Mouse (Mus musculus) neural tube, embryonic 11.5 days (tissue): ENCODE results near the gene Als2. TPM values are rescaled to one million over a fixed set of nuclear protein-coding genes. Genes with fewer than 3 reads are reported as not detected.

ENCODE experiments used
- ATAC-seq: fragments of 200-750 bp; cut with Nextera tagmentation; 2 replicates; pipeline ENCODE4 v1.8.0; 2017; ENCODE audit warnings: moderate number of reproducible peaks, mild to moderate bottlenecking, moderate TSS enrichment, moderate library complexity; ENCODE audit not compliant: insufficient read depth, low FRiP score, low TSS enrichment
- DNase-seq: peaks from one replicate; pipeline ENCODE4 v3.0.0-alpha.2; 2015; ENCODE audit warnings: low spot score
- H3K27ac ChIP-seq: fragments of 300-500 bp; sonication (generic); 2 replicates; pipeline ENCODE4 v1.5.1; 2014; ENCODE audit warnings: low read depth, mild to moderate bottlenecking, low read length
- H3K27me3 ChIP-seq: fragments of 300-500 bp; sonication (generic); 2 replicates; pipeline ENCODE4 v1.6.1; 2014; ENCODE audit warnings: mild to moderate bottlenecking, low read length, mixed read lengths; ENCODE audit not compliant: control insufficient read depth, insufficient read depth
- H3K36me3 ChIP-seq: fragments of 300-500 bp; sonication (generic); 2 replicates; pipeline ENCODE4 v1.6.1; 2014; ENCODE audit warnings: mild to moderate bottlenecking, low read length, moderate library complexity, mixed read lengths; ENCODE audit not compliant: control insufficient read depth, insufficient read depth
- H3K4me1 ChIP-seq: fragments of 300-500 bp; sonication (generic); 2 replicates; pipeline ENCODE4 v1.6.1; 2014; ENCODE audit warnings: low read length, mixed read lengths; ENCODE audit not compliant: control insufficient read depth, insufficient read depth
- H3K4me2 ChIP-seq: fragments of 300-500 bp; sonication (generic); 2 replicates; pipeline ENCODE4 v1.6.1; 2014; ENCODE audit warnings: low read depth, mild to moderate bottlenecking, moderate library complexity
- H3K4me3 ChIP-seq: fragments of 300-500 bp; sonication (generic); 2 replicates; pipeline ENCODE4 v1.5.1; 2014; ENCODE audit warnings: low read depth, low read length
- H3K9ac ChIP-seq: fragments of 300-500 bp; sonication (generic); 2 replicates; pipeline ENCODE4 v1.6.1; 2014; ENCODE audit warnings: mild to moderate bottlenecking, low read length
- H3K9me3 ChIP-seq: fragments of 300-500 bp; sonication (generic); 2 replicates; pipeline ENCODE4 v1.6.1; 2016; ENCODE audit warnings: low read length; ENCODE audit not compliant: control insufficient read depth
- WGBS: fragments of 180-500 bp; shearing (Covaris S2); extraction: QIAGEN DNeasy Blood & Tissue Kit; methylation state at CpG from one replicate; pipeline ENCODE4 v1.1.7; 2014; 5-methylcytosine and 5-hydroxymethylcytosine counted together
- polyA plus RNA-seq: library from polyadenylated mRNA; unstranded; fragments of >200 nt; fragmentation: Nextera tagmentation; extraction: Ambion mirVana; gene quantifications from 2 replicates; pipeline ENCODE4 v1.2.1, GENCODE M21; 2014

Gene Als2
- 18.6 and 19.0 TPM in 2 replicates for polyA plus RNA-seq

GRCm38 (mm10) chr1:59236856-59237441 lies at the start of gene Als2:
TSS of gene Als2 (minus strand) at chr1:59237231.
- H3K9ac ChIP-seq: peak within 1 kb of the TSS; percentile 77
- H3K4me2 ChIP-seq: peak within 1 kb of the TSS; percentile 75
- H3K36me3 ChIP-seq: no peaks in the 10 kb centered on the region
- no peaks in the 10 kb centered on the region for H3K27me3 ChIP-seq
- peak; percentile 99 for ATAC-seq
- under 1% methylated on average over 57 of the region's 58 CpGs for WGBS
- H3K4me1 ChIP-seq: no peaks in the 10 kb centered on the region
- H3K9me3 ChIP-seq: no peaks in the 10 kb centered on the region
- no peak within 1 kb of the TSS for H3K27ac ChIP-seq
- H3K4me3 ChIP-seq: peak within 1 kb of the TSS; percentile 82
- peak; percentile 98 for DNase-seq

GRCm38 (mm10) chr1:59286316-59286850 lies 49.4 kb upstream of the Als2 start:
- no peaks in the 10 kb centered on the region for H3K4me1 ChIP-seq
- H3K4me3 ChIP-seq: no peak overlapping the region
- ATAC-seq: no peak
- no peaks in the 10 kb centered on the region for H3K9me3 ChIP-seq
- H3K36me3 ChIP-seq: no peaks in the 10 kb centered on the region
- no peak overlapping the region for H3K9ac ChIP-seq
- no peak for DNase-seq
- no peaks in the 10 kb centered on the region for H3K27me3 ChIP-seq
- no peak overlapping the region for H3K27ac ChIP-seq
- 78% methylated on average over 13 of the region's 13 CpGs for WGBS
- no peak overlapping the region for H3K4me2 ChIP-seq

GRCm38 (mm10) chr1:59285880-59286279 lies 48.8 kb upstream of the Als2 start:
- Histone ChIP-seq H3K4me3 (no peak overlapping the region), H3K36me3 (no peaks in the 10 kb centered on the region), H3K9ac (no peak overlapping the region), H3K27ac (no peak overlapping the region), H3K27me3 (no peaks in the 10 kb centered on the region), H3K4me1 (no peaks in the 10 kb centered on the region), H3K9me3 (no peaks in the 10 kb centered on the region), H3K4me2 (no peak overlapping the region)
- no peak for DNase-seq
- no peak for ATAC-seq
- WGBS: 87% methylated on average over 5 of the region's 5 CpGs

DNA sequence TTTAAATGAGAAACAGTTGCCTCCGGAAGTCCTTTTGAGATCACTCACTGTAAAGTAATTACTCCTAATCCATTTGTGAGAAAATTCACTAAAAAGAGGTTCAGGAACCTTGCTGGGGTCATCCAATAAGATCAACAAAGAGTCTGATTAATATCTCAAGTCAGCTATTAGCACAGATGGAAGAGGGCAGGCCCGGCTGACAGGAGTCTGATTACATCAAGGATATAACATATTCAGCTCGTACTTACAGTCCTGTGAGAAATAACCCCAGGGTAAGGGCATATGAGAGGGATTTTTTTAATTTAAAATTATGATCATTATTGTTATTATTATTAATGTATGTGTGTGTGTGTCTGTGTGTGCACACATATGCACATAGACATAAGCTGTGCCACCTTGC lies 35.2 kb upstream of the Als2 start:
- Histone ChIP-seq H3K27me3 (no peaks in the 10 kb centered on the region), H3K4me3 (no peak overlapping the region), H3K27ac (no peak overlapping the region), H3K4me1 (peaks cover 4% of the 10 kb centered on the region; the same call in 1 of the 2 replicates), H3K9ac (no peak overlapping the region), H3K4me2 (no peak overlapping the region), H3K36me3 (no peaks in the 10 kb centered on the region), H3K9me3 (no peaks in the 10 kb centered on the region)
- 66% methylated on average over 3 of the region's 3 CpGs for WGBS
- ATAC-seq (no peak), DNase-seq (no peak)

GRCm38 (mm10) chr1:59269951-59270689 lies 33.1 kb upstream of the Als2 start:
- 55% methylated on average over 20 of the region's 20 CpGs for WGBS
- ATAC-seq (no peak), DNase-seq (peak; percentile 68)
- Histone ChIP-seq H3K9me3 (no peaks in the 10 kb centered on the region), H3K9ac (no peak overlapping the region), H3K4me3 (no peak overlapping the region), H3K27me3 (no peaks in the 10 kb centered on the region), H3K27ac (peak overlapping the region; percentile 42; the same call in 1 of the 2 replicates), H3K36me3 (no peaks in the 10 kb centered on the region), H3K4me1 (peaks cover 4% of the 10 kb centered on the region; the same call in 1 of the 2 replicates), H3K4me2 (no peak overlapping the region)

- H3K9ac ChIP-seq: no peak overlapping the region
- no peaks in the 10 kb centered on the region for H3K27me3 ChIP-seq
- 85% methylated on average over 6 of the region's 6 CpGs for WGBS
- H3K9me3 ChIP-seq: no peaks in the 10 kb centered on the region
- H3K27ac ChIP-seq: 0 out of 2 replicates have a peak overlapping the region, but pooled peaks have one; percentile 8
- ATAC-seq: no peak
- no peak overlapping the region for H3K4me3 ChIP-seq
- no peaks in the 10 kb centered on the region for H3K36me3 ChIP-seq
- peaks cover 4% of the 10 kb centered on the region; the same call in 1 of the 2 replicates for H3K4me1 ChIP-seq
- no peak for DNase-seq
- no peak overlapping the region for H3K4me2 ChIP-seq
Measured at GRCm38 (mm10) chr1:59269466-59269865, 32.4 kb upstream of the Als2 start.

- Histone ChIP-seq H3K27me3 (no peaks in the 10 kb centered on the region), H3K9ac (no peak overlapping the region), H3K36me3 (no peaks in the 10 kb centered on the region), H3K9me3 (no peaks in the 10 kb centered on the region), H3K27ac (no peak overlapping the region), H3K4me2 (no peak overlapping the region), H3K4me1 (peaks cover 4% of the 10 kb centered on the region; the same call in 1 of the 2 replicates), H3K4me3 (no peak overlapping the region)
- WGBS: 61% methylated on average over 8 of the region's 8 CpGs
- ATAC-seq (no peak), DNase-seq (no peak)
Measured at GRCm38 (mm10) chr1:59268931-59269330, 31.9 kb upstream of the Als2 start.

- Histone ChIP-seq H3K4me1 (peaks cover 9% of the 10 kb centered on the region), H3K27ac (no peak overlapping the region), H3K9me3 (no peaks in the 10 kb centered on the region), H3K4me3 (no peak overlapping the region), H3K4me2 (no peak overlapping the region), H3K27me3 (no peaks in the 10 kb centered on the region), H3K36me3 (no peaks in the 10 kb centered on the region), H3K9ac (no peak overlapping the region)
- DNase-seq (no peak), ATAC-seq (no peak)
- WGBS: 23% methylated on average over 3 of the region's 3 CpGs
Measured at GRCm38 (mm10) chr1:59257736-59258135, 20.7 kb upstream of the Als2 start.
